Mouse (Mus musculus) liver, embryonic 12.5 days (tissue): ENCODE results near the gene Ptprn2. TPM values are rescaled to one million over a fixed set of nuclear protein-coding genes. Genes with fewer than 3 reads are reported as not detected.

Experiments used
- ATAC-seq: fragments of 200-750 bp; cut with Nextera tagmentation; 2 replicates; pipeline ENCODE4 v1.8.0; 2017; ENCODE audit warnings: moderate number of reproducible peaks, mild to moderate bottlenecking, moderate library complexity
- H3K27ac ChIP-seq: fragments of 300-500 bp; sonication (generic); 2 replicates; pipeline ENCODE4 v1.5.1; 2016; ENCODE audit warnings: mild to moderate bottlenecking
- H3K27me3 ChIP-seq: fragments of 300-500 bp; sonication (generic); replicated peaks from 2 replicates; pipeline ENCODE4 v1.6.1; 2016; ENCODE audit warnings: mild to moderate bottlenecking, moderate library complexity
- H3K36me3 ChIP-seq: fragments of 300-500 bp; sonication (generic); 2 replicates; pipeline ENCODE4 v1.6.1; 2016; ENCODE audit warnings: mild to moderate bottlenecking, moderate library complexity
- H3K4me1 ChIP-seq: fragments of 300-500 bp; sonication (generic); 2 replicates; pipeline ENCODE4 v1.6.1; 2016
- H3K4me2 ChIP-seq: fragments of 300-500 bp; sonication (generic); 2 replicates; pipeline ENCODE4 v1.6.1; 2016; ENCODE audit warnings: mild to moderate bottlenecking, moderate library complexity
- H3K4me3 ChIP-seq: fragments of 300-500 bp; sonication (generic); 2 replicates; pipeline ENCODE4 v1.5.1; 2016; ENCODE audit warnings: mild to moderate bottlenecking, moderate library complexity
- H3K9ac ChIP-seq: fragments of 300-500 bp; sonication (generic); 2 replicates; pipeline ENCODE4 v1.6.1; 2016; ENCODE audit warnings: mild to moderate bottlenecking, moderate library complexity
- H3K9me3 ChIP-seq: fragments of 300-500 bp; sonication (generic); replicated peaks from 2 replicates; pipeline ENCODE4 v1.6.1; 2016; ENCODE audit warnings: mild to moderate bottlenecking, moderate library complexity
- WGBS: fragments of 180-500 bp; shearing (Covaris S2); methylation state at CpG from one replicate; pipeline ENCODE4 v1.1.7; 2016; ENCODE audit not compliant: insufficient replicate concordance; 5-methylcytosine and 5-hydroxymethylcytosine counted together
- polyA plus RNA-seq: library from polyadenylated mRNA; unstranded; fragments of >200 nt; fragmentation: Nextera tagmentation; extraction: Ambion mirVana; gene quantifications from 2 replicates; pipeline ENCODE4 v1.2.1, GENCODE M21; 2016

The Ptprn2 gene
- polyA plus RNA-seq, 1 experiment from 2014 or later: not detected

GRCm38 (mm10) chr12:117039411-117039810 is 553.9 kb downstream of the Ptprn2 start:
- 47% methylated on average over 3 of the region's 3 CpGs for WGBS
- Histone ChIP-seq H3K9me3 (no peaks in the 10 kb centered on the region), H3K4me1 (no peaks in the 10 kb centered on the region), H3K4me2 (no peak overlapping the region), H3K27me3 (no peaks in the 10 kb centered on the region), H3K4me3 (no peak overlapping the region), H3K27ac (no peak overlapping the region), H3K36me3 (no peaks in the 10 kb centered on the region), H3K9ac (no peak overlapping the region)
- no peak for ATAC-seq

GRCm38 (mm10) chr12:117041409-117041808 is 555.9 kb downstream of the Ptprn2 start:
- no peak overlapping the region for H3K27ac ChIP-seq
- H3K9ac ChIP-seq: no peak overlapping the region
- H3K36me3 ChIP-seq: no peaks in the 10 kb centered on the region
- 75% methylated on average over 2 of the region's 2 CpGs for WGBS
- H3K4me3 ChIP-seq: no peak overlapping the region
- no peaks in the 10 kb centered on the region for H3K9me3 ChIP-seq
- no peaks in the 10 kb centered on the region for H3K4me1 ChIP-seq
- H3K27me3 ChIP-seq: no peaks in the 10 kb centered on the region
- no peak for ATAC-seq
- no peak overlapping the region for H3K4me2 ChIP-seq

- no peak overlapping the region for H3K4me2 ChIP-seq
- no peak for ATAC-seq
- WGBS: 62% methylated on average over 7 of the region's 7 CpGs
- H3K4me1 ChIP-seq: no peaks in the 10 kb centered on the region
- H3K27me3 ChIP-seq: no peaks in the 10 kb centered on the region
- H3K27ac ChIP-seq: no peak overlapping the region
- no peaks in the 10 kb centered on the region for H3K9me3 ChIP-seq
- H3K9ac ChIP-seq: no peak overlapping the region
- H3K4me3 ChIP-seq: no peak overlapping the region
- no peaks in the 10 kb centered on the region for H3K36me3 ChIP-seq
Observed at GRCm38 (mm10) chr12:117042706-117043105, 557.2 kb downstream of the Ptprn2 start.

GRCm38 (mm10) chr12:117047384-117048251 is 562.1 kb downstream of the Ptprn2 start:
- Histone ChIP-seq H3K4me3 (no peak overlapping the region), H3K27ac (no peak overlapping the region), H3K4me1 (no peaks in the 10 kb centered on the region), H3K9me3 (no peaks in the 10 kb centered on the region), H3K4me2 (no peak overlapping the region), H3K9ac (no peak overlapping the region), H3K36me3 (no peaks in the 10 kb centered on the region), H3K27me3 (no peaks in the 10 kb centered on the region)
- 19% methylated on average over 3 of the region's 3 CpGs for WGBS
- ATAC-seq: no peak

- no peak for ATAC-seq
- no peak overlapping the region for H3K9ac ChIP-seq
- no peaks in the 10 kb centered on the region for H3K27me3 ChIP-seq
- no peak overlapping the region for H3K27ac ChIP-seq
- H3K4me2 ChIP-seq: no peak overlapping the region
- WGBS: 71% methylated on average over 10 of the region's 10 CpGs
- no peaks in the 10 kb centered on the region for H3K4me1 ChIP-seq
- no peaks in the 10 kb centered on the region for H3K36me3 ChIP-seq
- no peaks in the 10 kb centered on the region for H3K9me3 ChIP-seq
- no peak overlapping the region for H3K4me3 ChIP-seq
Observed at GRCm38 (mm10) chr12:117049829-117050228, 564.3 kb downstream of the Ptprn2 start.

- Histone ChIP-seq H3K36me3 (no peaks in the 10 kb centered on the region), H3K4me1 (no peaks in the 10 kb centered on the region), H3K9ac (no peak overlapping the region), H3K9me3 (no peaks in the 10 kb centered on the region), H3K4me2 (no peak overlapping the region), H3K4me3 (no peak overlapping the region), H3K27me3 (no peaks in the 10 kb centered on the region), H3K27ac (no peak overlapping the region)
- ATAC-seq: no peak
- WGBS: 75% methylated on average over 9 of the region's 9 CpGs
Observed at GRCm38 (mm10) chr12:117053223-117053850, 567.8 kb downstream of the Ptprn2 start.

- H3K4me1 ChIP-seq: no peaks in the 10 kb centered on the region
- H3K27ac ChIP-seq: no peak overlapping the region
- H3K4me3 ChIP-seq: no peak overlapping the region
- no peak overlapping the region for H3K4me2 ChIP-seq
- H3K36me3 ChIP-seq: no peaks in the 10 kb centered on the region
- no peak overlapping the region for H3K9ac ChIP-seq
- no peaks in the 10 kb centered on the region for H3K27me3 ChIP-seq
- no peaks in the 10 kb centered on the region for H3K9me3 ChIP-seq
- no peak for ATAC-seq
- WGBS: 52% methylated on average over 21 of the region's 21 CpGs
Observed at GRCm38 (mm10) chr12:117053851-117054769, 568.6 kb downstream of the Ptprn2 start.

GRCm38 (mm10) chr12:117054925-117055570 is 569.5 kb downstream of the Ptprn2 start:
- H3K4me1 ChIP-seq: no peaks in the 10 kb centered on the region
- no peak overlapping the region for H3K27ac ChIP-seq
- WGBS: 71% methylated on average over 10 of the region's 10 CpGs
- no peaks in the 10 kb centered on the region for H3K9me3 ChIP-seq
- no peak for ATAC-seq
- H3K4me3 ChIP-seq: no peak overlapping the region
- H3K9ac ChIP-seq: no peak overlapping the region
- H3K27me3 ChIP-seq: no peaks in the 10 kb centered on the region
- H3K36me3 ChIP-seq: no peaks in the 10 kb centered on the region
- no peak overlapping the region for H3K4me2 ChIP-seq

- Histone ChIP-seq H3K36me3 (no peaks in the 10 kb centered on the region), H3K27ac (no peak overlapping the region), H3K4me2 (no peak overlapping the region), H3K9ac (no peak overlapping the region), H3K4me1 (no peaks in the 10 kb centered on the region), H3K9me3 (no peaks in the 10 kb centered on the region), H3K27me3 (no peaks in the 10 kb centered on the region), H3K4me3 (no peak overlapping the region)
- WGBS: 58% methylated on average over 6 of the region's 6 CpGs
- ATAC-seq: peak; percentile 76
Observed at GRCm38 (mm10) chr12:117058184-117058958, 572.9 kb downstream of the Ptprn2 start.

GRCm38 (mm10) chr12:117058975-117059374 is 573.5 kb downstream of the Ptprn2 start:
- ATAC-seq: no peak
- Histone ChIP-seq H3K36me3 (no peaks in the 10 kb centered on the region), H3K27ac (no peak overlapping the region), H3K9ac (no peak overlapping the region), H3K4me2 (no peak overlapping the region), H3K27me3 (no peaks in the 10 kb centered on the region), H3K4me3 (no peak overlapping the region), H3K4me1 (no peaks in the 10 kb centered on the region), H3K9me3 (no peaks in the 10 kb centered on the region)
- 75% methylated on average over 7 of the region's 7 CpGs for WGBS

GRCm38 (mm10) chr12:117077664-117078063 is 592.1 kb downstream of the Ptprn2 start:
- H3K27ac ChIP-seq: no peak overlapping the region
- no peak overlapping the region for H3K4me3 ChIP-seq
- H3K4me2 ChIP-seq: no peak overlapping the region
- H3K9me3 ChIP-seq: no peaks in the 10 kb centered on the region
- no peaks in the 10 kb centered on the region for H3K4me1 ChIP-seq
- no peak overlapping the region for H3K9ac ChIP-seq
- H3K36me3 ChIP-seq: no peaks in the 10 kb centered on the region
- WGBS: 57% methylated on average over 7 of the region's 7 CpGs
- H3K27me3 ChIP-seq: no peaks in the 10 kb centered on the region
- ATAC-seq: no peak
